Mouse (Mus musculus): ENCODE data around the gene Sntb2.
A peak's percentile ranks its signal among the peaks of the same experiment; 100 is the strongest.

The Sntb2 gene

DNA sequence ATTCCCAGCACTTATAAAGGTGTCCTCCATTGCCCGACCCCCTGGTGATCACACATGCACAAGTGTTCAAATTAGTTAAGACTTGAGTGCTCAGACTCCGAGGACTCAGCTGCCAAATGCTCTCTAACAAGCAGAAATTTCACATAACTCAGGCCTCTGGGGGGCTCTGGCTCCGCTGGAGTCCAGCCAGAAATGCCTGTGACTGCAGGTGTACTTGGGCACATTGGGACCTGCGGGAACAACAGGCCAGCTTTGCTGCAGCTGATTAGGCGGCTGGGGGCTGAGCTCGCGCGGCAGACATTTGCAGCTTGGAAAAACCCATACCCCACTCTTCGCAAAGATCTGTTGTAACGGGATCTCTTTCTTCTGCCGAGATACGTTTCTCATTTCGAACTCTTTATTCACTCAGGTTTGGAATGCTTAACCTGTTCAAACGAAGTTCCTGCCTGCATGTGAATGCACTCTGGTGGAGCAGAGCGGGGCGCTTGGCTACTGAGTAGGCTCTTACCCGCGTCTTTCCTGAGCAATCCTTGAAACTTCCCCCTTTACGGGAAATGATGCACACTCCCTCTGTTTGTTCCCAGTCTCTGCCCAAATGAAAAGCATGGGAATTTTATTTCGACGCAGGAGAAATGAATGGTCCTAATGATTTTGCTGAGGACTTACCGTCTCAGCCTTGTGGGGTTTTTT lies 3.0 kb upstream of the Sntb2 start:
- DNase-seq: peak; percentile 16 to 35

DNA sequence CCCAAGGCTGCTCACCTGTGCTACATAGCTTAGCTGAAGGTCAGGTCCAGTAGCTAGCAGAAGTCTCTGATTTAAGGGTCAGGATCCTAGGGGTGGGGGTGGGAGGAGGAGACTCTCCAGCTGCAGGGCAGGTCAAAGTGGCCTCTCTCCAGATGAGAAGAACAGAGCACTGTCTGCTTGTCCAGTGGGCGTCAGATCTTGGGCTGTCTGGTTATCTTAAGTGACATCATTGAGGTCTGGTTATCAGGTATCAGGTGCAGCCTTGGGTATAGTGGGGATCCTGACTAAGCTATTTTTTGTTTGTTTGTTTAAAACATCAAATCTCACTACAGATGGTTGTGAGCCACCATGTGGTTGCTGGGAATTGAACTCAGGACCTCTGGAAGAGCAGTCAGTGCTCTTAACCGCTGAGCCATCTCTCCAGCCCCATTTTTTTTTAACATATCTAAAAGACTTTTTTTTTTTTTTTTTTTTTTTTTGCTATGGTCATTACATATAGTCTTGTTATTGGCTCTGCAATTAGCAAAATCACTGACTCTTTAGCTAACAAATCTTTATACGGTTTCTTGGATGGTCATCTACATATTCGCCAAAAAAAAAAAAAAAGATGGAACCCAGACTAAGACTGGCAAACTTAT lies 1.9 kb upstream of the Sntb2 start:
- no peak for DNase-seq

DNA sequence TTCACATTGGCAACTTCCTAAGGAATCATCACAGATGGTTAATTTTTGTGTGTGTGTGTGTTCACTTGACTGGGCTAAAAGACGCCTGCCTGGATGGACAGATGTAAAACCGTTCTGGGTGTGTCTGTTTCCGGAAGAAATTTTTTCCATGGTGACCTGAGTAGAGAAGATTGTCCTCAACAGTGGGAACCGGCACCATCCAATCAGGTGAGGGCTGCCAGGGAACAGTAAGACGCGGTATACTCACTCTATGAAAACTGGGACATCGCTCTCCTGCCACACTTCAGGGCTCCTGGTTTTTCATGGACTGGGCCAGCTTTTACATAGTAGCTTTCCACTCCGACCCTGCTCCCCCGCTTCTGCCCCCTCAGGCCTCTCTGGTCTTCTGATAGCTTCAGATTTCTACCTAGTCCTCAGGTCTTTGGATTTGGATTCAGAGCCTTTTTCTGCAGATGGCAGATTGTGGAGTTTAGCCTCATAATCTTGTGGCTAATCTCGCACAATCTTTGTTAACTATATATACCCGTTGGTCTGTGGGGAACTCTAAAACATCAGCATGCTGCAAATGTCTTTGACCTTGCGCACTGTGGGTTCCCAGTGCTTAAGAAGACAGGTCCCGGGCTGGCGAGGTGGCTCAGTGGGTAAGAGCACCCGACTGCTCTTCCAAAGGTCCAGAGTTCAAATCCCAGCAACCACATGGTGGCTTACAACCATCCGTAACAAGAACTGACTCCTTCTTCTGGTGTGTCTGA lies 1.1 kb upstream of the Sntb2 start:
- peak; percentile 5 to 6 for DNase-seq

DNA sequence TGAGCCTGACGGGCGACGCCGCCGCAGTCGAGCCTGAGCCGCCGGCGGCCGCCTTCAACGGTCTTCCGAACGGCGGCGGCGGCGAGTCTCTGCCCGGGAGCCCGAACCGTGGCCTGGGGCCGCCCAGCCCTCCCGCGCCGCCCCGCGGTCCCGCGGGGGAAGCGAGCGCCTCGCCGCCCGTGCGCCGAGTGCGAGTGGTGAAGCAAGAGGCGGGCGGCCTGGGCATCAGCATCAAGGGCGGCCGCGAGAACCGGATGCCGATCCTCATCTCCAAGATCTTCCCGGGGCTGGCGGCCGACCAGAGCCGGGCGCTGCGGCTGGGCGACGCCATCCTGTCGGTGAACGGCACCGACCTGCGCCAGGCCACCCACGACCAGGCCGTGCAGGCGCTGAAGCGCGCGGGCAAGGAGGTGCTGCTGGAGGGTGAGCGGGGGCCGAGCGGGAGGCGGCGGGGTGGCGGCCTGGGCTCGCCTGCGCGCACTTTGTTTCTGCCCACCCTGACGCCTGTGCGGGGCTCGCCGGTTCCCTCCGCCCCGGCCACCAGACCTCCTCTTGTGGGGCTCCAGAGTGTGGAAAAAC lies 438 bp downstream of the Sntb2 start:
- DNase-seq: peak; percentile 64 to 73

DNA sequence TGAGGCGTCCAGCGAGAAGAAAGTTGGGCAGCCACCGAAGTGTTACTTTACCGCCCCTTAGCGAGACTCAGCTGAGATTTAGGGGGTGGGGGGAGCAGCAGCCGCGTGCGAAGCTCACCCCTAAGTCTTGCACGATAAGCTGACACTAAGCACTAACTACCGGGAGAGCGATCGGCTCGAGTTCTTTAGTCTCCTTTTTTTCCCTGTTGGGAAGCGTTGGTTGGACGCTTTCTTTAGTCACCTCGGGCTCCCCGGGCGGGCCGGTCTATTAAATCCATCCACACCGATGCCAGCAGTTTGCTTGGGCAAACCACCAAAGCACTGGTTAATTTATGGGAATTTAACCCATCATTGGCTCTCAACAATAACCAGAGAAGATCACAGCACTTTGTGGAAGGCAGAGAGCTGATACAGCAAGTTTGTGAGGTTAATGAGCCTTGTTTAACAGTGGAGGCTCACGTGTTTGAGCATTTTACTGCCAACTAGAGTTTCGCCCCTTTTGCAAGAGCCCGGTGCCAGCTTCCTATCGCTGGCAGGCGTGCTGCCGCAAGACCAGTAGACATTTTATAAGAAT lies 1.0 kb downstream of the Sntb2 start:
- DNase-seq: peak; percentile 50 to 54

DNA sequence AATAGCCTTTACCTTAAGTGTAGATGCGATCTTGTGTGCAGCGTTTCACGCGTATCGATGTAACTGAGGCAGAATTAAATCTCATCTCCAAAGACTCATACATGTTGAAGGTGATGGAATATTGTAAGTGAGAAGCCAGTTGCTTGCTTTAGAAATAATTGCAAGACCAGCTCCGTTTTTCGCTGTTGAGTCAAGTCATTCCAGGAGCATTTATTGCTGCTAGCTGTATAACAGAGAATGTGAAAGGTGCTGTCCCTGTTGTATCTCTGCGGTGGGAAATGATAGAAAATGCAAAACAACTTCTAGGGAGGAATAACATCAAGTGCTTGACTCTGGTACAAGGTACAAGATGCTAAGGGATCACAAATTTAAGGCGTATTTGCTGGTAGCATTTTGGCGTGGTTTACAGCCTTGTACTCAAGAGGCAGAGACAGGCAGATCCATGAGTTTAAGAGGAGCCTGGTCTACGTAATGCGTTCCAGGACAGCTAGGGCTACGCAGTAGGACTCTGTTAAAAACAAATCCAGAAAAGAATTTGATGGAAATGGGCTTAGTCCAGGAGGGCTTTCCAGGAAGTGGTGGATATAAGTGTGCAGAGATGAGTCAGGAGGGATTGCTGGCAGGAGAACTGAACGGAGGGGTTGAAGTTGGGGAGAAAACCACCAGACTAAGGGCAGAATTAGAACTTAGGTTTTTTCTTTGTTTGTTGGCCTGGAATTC lies 1.7 kb downstream of the Sntb2 start:
- DNase-seq: no peak

DNA sequence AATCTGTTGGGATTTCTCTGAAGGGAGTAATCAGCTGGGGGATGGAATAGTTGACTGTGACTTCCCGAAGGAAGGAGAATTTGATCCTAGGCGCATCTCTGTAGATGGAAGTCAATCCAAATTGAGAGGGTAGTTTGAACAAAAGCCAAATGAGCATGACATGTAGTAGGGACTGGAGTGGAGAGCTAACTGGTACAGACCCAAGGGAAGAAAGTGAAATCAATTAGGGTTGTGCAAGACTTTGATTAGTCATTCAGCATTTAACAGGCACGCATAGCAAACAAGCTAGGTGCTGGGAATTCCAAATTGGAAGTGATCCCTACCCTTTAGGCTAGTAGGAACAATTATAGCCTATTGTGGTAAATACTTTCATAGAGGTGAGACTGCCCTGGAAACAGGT lies 6.3 kb downstream of the Sntb2 start:
- no peak for DNase-seq

DNA sequence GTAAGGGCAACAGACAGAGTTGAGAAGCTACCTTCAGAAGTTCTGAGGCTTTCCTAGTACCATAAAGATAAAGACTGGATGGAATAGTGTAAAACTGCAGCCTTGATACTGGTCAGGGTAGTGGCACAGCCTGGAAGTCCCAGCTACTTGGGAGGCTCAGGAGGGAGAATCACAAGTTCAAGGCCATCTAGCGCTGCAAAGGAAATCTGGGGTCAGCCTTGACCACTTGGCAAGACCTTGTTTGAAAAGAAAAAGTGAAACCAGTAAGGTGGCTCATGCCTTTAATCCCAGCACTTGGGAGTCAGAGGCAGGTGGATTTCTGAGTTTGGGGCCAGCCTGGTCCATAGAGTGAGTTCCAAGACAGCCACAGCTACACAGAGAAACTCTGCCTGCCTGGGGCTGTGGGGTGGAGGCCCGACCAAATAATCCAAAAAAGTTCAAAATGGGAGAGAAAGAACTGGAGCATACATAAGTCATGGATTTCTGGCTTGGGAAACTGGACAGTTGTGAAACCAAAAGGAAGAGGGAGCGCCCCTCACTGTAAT lies 8.4 kb downstream of the Sntb2 start:
- DNase-seq: no peak

DNA sequence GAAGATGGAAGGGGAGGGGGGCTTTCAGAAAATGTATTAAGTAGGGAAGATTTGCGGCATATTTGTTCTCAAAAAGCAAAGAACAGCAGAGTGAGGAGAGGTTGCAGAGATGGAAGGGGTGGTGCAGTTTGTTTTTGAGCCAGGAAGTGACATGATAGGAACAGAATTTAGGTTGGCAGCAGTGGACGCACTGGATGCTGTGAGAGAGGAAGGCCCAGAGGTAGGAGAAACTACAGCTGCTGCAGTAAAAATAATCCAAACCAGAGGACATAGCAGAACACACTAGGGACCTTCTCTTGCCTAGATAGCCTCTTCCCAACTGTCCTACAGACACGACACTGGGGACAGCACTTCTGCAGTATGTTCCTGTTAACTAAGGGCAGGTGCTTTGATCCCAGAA lies 9.2 kb downstream of the Sntb2 start:
- DNase-seq: no peak

DNA sequence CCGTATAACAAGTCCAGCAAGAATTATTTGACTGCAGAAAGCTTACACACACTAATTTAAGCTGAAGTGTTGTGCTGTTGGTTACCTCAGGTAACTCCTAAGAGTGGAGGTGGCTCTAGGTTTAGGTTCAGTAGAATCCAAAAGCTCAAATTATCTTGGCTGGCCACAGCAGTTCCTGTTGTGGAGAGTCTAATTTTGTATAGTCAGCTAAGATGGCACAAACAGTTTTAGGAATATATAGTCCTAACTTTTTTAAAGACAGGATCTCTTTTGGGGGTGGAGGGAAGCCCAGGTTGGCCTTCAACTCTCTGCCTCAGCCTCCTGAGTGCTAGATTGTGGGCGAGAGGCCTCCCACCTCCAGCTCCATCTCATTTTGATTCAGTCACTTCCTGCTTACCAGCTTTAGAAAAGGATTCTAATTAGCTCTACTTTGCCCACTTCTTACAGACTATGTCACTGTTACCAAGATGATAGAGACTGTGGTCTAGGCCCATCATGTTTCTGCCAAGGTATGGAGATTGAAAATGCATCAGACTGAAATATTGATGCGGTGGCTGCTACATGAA lies 13.2 kb downstream of the Sntb2 start:
- DNase-seq: no peak

DNA sequence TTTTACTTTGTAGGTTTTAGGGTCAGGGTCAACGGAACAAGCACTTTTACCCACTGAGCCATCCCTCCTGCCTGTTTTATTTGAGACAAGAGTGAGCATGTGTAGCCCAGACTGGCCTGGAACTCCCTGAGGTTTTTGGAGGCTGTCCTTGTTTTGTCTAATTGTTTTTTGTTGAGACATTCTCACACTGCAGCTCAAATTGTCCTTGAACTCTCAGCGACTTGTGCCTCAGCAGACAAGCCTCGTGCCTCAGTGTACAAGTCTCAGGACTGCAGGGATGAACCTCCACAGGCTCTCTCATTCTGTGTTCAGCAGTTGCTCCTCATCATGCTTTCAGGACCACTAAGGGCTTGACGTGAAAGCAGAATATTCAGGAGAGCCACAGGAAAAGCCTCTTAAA lies 16.2 kb downstream of the Sntb2 start:
- DNase-seq: no peak

DNA sequence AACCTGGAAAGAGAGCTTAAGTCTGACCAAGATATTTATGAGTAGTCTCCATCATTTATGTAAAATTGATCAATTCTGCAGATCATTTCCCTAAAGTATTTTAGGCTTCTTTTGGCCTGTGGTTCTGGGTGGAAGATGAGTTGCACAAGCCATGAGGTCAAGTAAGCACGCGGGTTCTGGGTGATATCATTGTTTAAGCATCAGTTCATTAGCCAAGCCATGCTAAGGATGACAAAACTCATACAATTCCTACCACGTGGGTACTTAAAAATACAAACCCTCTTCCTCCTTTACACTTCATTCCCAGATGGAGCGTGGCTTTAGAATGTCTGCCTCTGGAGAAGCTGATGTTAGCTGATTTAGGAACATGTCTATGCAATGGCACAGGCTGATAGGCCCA lies 18.0 kb downstream of the Sntb2 start:
- no peak for DNase-seq

DNA sequence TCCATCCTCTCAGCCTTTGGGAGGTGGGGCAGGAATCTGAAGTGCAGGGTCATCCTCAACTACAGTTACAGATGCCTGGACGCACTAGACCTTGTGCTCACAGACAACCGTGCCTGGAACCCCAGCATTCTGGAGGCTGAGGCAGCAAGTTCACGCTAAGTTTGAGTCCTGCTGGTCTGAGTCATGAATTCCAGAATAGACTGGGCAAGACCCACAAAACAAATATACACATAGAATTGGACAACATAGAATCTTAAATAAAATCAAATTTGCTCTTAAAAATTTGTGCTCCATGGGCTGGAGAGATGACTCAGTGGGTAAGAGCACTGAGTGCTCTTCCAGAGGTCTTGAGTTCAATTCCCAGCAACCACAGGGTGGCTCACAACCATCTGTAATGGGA lies 21.5 kb downstream of the Sntb2 start:
- DNase-seq: no peak

DNA sequence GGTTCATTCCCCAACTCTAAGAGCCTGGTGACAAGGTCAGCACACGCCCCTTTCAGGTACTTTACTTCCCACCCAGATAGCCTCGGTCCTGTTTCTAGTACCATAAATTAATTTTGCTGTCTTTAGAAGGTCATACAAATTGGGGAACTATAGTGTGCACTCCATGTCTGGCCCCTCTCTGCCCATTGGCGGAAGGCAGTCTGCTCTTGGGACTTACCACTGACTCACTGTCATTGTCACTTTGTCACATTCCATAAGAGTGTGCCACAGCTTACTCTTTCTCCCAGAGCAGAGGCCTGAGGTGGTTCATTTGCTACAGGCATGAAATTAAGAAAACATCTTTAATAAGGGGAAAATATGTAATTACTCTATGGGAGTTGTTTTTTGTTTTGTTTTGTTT lies 22.7 kb downstream of the Sntb2 start:
- no peak for DNase-seq

DNA sequence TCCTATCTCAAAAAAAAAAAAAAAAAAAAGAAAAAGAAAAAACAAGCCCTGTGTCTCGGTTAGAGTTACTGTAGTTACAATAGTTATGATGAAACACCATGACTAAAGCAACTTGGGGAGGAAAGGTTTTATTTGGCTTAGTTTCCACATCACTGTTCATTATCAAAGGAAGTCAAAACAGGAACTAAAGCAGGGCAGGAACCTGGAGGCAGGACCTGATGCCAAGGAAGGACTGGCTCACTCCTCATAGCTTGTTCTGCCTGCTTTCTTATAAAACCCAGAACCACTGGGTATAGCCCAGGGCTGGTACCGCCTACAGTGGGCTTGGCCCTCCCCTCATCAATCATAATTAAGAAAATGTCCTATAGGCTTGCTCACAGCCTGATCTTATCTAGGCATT lies 24.1 kb downstream of the Sntb2 start:
- DNase-seq: no peak

DNA sequence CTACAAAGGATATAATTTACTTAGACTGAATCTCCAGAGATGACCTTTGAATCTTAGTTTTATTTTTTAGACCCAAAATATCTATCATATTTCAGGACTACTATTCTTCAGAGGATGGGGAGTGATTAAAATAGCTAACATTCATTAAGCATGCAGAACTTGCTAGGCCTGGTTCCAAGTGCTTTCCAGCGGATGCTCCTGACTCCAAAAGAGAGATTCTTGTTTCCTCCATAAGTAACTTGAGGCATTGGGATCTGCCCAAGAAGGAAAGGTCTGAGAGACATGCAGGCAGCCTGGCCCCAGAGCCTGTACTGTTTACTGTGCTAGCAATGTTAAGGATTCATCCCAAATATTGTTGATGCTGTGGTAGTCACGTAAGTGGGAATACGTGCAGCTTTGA lies 26.8 kb downstream of the Sntb2 start:
- DNase-seq: no peak

DNA sequence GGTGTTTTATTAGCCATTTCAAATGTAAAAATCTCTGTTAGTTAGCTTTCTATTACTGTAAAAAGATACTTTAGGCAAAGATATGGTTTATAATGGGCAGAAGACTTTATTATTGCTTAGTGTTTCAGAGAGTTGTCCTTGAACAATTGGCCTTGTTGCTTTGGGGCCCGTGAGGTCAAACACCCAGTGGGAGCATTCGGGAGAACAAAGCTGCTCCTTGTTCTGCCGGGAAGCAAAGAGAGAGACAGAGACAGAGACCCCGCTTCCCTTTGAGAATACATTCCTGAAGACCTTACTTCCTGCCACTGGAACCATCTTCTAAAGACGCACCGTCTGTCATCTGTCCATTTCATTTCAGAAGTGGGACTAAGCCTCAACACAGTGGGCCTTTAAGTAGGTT lies 27.8 kb downstream of the Sntb2 start:
- no peak for DNase-seq

DNA sequence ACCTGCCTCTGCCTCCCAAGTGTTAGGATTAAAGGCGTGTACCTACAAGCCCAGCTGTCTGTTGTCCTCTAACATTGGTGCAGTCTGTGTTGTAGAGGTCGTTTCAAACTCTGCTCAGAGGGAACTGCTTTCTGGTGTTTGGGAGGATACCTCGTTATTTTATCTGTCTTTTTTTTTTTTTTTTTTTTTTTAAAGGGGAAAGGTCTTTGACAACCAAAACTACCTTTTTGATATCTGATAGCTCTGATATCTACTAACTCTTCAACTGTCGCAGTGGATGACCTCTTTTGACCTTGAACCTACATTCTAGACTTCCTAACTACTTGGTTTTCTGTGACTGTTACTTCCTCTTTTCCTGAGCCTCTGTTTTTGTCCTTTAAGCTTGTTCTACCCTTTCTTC lies 29.0 kb downstream of the Sntb2 start:
- DNase-seq: no peak

DNA sequence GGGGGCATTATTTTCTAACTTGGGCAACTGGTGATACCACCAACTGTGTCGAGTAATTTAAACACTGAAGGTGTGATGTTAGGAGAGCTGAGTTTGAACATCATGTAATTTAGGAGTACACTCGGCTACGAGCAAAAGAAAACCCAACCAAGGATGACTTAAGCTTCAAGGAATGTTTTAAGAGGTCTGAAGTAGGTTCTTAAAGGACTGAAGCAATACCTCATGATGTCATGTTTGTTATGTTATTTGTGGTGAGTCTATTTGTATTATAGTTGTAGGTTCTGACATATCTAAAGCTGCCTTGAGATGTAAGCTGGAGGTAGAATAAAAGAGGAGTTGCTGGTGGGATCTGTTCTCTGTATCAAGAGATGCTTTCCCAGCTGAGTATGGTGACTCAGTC lies 34.4 kb downstream of the Sntb2 start:
- DNase-seq: no peak

DNA sequence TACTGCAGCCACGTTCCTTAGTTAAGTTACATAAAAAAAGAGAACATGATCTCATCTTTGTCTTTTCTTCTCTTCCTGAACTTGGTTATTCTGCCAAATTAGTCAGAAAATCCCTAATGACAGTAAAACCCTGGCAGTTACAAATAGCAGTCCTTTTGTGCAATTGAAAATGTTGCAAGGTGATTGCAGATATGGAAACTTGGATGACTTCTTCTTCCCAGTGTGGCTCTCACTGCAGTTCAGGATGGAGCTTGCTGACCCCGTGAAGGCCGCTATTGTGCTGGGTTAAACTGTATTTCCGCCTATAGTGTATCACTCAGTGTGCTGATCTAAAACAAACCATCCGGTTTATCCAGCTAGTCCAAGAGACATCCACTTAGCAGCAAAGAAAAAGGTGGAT lies 36.4 kb downstream of the Sntb2 start:
- no peak for DNase-seq

DNA sequence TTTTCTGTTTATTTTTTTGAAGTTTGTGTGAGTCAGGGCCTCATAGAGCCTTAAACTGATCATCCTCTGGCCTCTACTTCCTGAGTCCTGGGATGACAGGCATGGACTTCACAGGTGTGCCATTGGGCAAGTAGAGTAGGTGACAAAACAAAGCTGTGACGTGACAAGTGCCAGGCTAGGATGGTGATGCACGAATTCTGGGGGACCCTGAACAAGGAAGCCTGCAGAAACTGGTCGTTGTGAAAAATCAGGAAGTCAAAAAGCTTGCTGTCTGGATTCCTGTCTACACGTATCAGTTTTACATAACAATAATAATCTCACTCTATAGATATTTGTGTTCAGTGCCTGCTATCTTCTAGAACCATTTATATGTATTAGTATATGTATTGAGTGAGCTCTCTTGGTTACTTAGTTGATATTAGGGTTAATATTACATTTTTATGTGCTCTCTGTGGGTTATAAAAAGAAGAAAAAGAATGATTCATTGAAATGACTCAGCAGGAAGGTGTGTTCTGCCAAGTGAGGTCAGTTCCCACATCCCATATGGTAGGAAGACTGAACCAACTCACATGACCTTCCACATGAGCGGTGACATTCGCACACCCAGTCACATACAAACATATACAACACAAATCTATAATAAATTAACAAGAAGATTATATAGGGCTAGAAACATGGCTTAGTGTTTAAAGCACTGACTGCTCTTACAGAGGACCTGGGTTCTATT lies 37.2 kb downstream of the Sntb2 start:
- DNase-seq: peak; percentile 4 to 9

Measured in cerebellum, postnatal 14 days (tissue).